Mouse (Mus musculus) telencephalon, adult 2 months (tissue): ENCODE measurements around the gene Tmprss7.

Source experiments
- DNase-seq: peaks from one replicate; pipeline ENCODE4 v3.0.0-alpha.2; 2011; ENCODE audit warnings: low read depth, low spot score

The Tmprss7 gene

GRCm38 (mm10) chr16:45693558-45693957 is at the start of gene Tmprss7:
Gene Tmprss7, minus strand, starts transcription at chr16:45693658.
- no peak for DNase-seq

DNA sequence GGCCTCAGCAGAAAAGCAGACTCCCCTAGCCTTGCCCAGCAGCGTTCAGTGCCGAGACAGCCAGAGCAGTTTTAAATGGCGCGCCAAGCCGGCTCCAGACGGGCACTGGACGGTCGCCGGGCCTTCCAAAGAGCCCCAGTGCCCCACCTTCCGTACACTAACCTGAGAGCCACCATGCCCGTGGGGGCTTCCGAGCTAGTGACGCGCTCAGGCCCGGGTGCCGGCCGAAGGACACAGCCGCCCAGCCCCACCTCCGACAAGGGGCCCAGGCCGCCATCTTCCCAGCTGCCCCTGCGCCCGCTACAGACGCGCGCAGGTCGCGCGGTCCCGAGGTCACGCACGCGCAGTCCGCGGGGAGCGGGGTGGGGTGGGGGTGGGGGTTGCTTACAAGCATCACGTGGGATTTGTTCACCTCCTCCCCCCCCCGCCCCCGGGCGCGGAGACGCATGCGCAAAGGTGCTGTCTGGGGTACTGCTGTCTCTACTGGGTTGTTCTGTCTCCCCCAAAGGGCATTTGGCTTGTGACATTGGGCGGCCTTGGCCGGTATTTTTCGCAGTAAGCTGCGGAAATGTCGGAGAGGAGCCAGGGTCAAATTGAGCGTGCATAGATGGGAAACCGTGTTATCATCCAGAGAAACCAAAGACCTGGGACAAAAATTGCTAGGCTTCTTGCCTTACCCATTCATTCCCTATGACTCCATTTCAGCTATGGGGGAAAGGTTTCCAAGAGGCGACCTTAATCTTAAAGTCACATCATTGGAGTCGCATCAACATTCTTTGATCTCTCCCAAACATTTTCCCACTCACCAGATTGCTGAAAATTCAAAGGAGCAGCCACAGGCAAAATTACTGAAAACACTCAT is 49.4 kb upstream of the Tmprss7 start, which contains the start of gene Abhd10:
Abhd10 (minus strand) TSS at position 341 of the 862 bp plus-strand sequence.
- peak; percentile 84 for DNase-seq

DNA sequence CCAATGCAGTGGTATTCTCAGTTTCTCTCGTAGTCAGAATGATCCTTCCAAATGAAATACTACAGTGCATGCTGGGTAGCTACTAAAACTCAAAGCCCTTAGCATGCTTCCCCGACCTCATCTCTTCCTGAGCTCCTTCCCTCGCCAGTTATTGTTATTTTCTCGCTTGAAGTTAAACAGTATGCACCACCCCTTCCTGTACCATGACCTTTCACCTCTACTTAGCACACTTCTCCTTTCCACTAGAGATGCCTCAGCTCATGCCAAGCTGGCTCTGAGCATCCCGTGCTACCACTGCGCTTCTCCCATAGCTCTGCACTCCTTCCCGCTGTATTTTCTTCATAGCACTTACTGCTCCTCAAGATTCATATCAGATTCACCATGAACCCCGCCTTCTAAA is 44.4 kb upstream of the Tmprss7 start:
- DNase-seq: no peak

GRCm38 (mm10) chr16:45736724-45737123 is 43.3 kb upstream of the Tmprss7 start:
- DNase-seq: no peak

DNA sequence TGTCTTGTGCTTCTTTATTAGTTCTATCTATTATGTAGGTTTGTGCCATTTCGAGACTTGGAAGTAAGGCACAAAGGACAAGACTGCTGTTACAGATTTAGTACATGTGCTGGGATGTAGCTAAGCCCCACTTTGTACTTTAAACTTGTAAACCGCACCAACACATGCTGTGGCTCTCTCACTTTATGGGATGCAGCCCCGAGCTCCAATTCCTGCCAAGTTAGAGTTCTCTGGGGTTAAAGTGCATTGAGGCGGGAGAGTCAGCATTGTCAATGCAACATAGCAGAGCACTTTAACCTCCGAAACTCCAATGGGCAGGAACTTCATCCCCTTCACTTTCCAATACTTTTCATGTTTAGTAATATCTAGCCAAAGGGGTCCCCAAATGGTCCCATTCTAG is 35.7 kb upstream of the Tmprss7 start:
- DNase-seq: no peak

DNA sequence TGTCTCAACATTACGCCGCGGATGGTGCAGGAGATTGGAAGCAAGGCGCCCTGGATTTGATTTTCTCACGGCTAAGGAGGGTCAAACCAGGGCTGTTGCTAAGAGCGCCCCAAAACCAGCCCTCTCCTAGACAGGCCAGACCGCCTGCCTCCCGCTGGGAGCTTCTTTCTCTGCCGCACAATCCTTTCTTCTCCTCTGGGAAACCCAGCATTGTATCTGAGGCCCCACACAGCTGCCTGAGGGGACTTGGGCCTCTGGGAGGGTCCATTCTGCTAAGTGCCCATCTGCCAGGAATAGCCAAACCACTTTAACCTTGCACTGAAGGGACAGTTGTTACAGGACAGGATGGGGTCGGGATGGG is 31.3 kb upstream of the Tmprss7 start:
- no peak for DNase-seq

- peak; percentile 71 for DNase-seq
These were observed 30.7 kb upstream of the Tmprss7 start, which contains the start of gene Tagln3 for GRCm38 (mm10) chr16:45724061-45724741. Gene Tagln3, minus strand, starts transcription at chr16:45724608.

GRCm38 (mm10) chr16:45723172-45723901 is 29.9 kb upstream of the Tmprss7 start:
- peak; percentile 28 for DNase-seq

DNA sequence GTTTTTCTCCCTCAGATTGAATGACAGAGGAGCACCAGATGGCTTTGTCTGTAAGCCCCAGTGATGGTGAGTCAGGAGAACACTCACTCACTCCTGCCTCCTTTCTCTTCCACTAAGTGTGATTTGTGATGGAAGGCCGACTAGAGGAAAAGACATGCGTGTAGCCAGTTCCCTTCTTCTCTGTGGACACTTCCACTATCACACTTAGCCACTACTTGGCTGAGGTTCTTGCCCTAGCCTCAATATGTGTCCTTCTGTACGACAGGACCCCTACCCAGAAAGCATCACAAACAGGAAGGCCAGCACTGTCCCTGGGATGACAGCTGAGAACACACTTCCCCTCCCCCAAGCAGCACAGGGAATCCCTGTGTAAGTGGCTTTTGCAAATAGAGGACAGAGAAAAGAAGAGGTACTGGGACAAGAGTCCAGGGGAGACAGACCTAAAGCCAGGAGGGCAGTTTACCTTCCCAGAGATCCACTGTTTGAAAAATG is 29.0 kb upstream of the Tmprss7 start:
- peak; percentile 60 for DNase-seq

- no peak for DNase-seq
These were observed 26.7 kb upstream of the Tmprss7 start for GRCm38 (mm10) chr16:45720022-45720630.

- DNase-seq: no peak
These were observed 24.8 kb upstream of the Tmprss7 start for GRCm38 (mm10) chr16:45718296-45718695.

GRCm38 (mm10) chr16:45714489-45715150 is 21.2 kb upstream of the Tmprss7 start:
- DNase-seq: peak; percentile 43

- no peak for DNase-seq
These were observed 20.4 kb upstream of the Tmprss7 start for GRCm38 (mm10) chr16:45713878-45714277.

DNA sequence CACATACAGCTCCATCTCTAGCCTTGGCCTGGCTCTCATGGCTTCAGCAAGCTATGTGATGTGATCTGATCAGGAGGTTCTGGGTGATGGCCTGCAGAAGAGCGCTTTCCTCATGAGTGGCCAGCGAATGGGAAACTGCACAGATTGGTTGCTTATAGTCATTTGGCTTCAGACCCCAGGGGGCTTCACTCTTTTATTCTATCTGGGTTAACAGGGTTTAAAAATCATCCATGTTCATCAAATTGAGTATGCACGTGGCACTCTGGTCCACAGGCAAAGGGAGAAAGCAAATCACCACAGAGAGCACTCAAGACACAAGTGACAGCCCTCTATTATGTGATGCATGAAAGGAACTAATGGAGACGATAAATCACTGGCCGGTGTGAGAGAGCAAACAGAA is 19.8 kb upstream of the Tmprss7 start:
- no peak for DNase-seq

- no peak for DNase-seq
These were observed 17.8 kb upstream of the Tmprss7 start for GRCm38 (mm10) chr16:45711263-45711662.

- DNase-seq: no peak
These were observed 5.8 kb upstream of the Tmprss7 start for GRCm38 (mm10) chr16:45699301-45699700.

- DNase-seq: no peak
These were observed 4.5 kb upstream of the Tmprss7 start for GRCm38 (mm10) chr16:45697996-45698395.

- DNase-seq: no peak
These were observed 2.1 kb upstream of the Tmprss7 start for GRCm38 (mm10) chr16:45695445-45696160.

DNA sequence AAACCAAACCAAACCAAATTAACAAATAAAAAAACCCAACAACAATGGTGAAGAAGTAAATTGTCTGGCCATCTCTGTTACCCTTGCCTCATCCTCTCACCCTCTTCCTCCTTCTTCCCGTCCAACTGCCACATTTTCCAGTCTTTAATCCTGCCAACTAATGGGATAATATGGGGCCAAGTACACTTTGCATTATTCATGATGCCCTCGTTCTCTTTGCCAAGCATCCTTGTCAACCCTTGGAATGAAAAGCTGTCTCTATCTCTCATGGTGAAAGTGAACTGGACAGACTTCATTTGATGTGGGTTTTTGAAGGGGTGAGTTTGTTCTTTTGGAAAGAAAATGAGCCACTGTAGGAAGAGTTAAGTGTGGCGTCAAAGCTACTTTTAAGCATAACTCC is 607 bp downstream of the Tmprss7 start:
- no peak for DNase-seq

DNA sequence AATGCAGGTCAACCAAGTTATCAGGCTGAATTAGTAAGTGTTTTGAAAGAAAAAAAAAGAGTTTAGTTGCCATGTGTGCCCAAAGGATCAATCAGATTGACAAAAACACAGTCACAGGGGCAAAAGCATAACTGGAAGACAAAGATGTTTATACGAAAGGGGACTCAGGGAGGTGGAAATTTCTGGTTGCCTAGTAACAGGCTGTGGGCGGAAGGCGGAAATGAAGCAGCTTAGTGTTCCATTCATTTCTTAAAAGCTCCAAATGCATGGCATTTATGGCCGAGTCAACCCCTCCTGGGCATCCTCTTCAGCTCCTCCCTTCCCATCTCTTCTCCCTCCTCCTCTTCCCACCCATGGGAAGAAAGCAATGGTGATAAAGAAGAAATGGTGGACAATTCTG is 3.3 kb downstream of the Tmprss7 start:
- DNase-seq: no peak
